Mouse (Mus musculus) testis, postnatal 14 days (tissue): ENCODE data around the gene Ubiad1.

Source experiments
- DNase-seq: peaks from one replicate; pipeline ENCODE4 v3.0.0; 2021; ENCODE audit warnings: low spot score

The Ubiad1 gene

DNA sequence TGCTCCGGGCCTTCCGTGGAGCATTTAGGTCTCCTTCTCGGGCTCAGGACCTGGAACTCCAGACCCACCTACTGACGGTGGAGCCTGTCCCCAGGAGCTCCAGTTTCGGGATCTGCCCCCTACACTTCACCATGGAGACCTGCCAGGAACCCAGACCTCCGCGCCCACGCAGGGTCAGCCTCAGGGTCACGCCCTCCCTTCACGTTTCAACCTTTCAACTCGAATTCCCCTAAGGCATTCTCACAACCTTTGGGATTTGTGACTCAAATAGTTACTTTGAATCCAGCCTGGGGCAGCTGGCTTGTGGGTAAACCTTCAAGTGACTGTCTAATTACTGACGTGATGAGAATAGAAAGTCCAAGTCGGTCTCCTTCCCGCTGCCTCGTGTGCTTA, 4.3 kb upstream of the Ubiad1 start:
- DNase-seq = peak; percentile 79

- DNase-seq = peak; percentile 98
Measured at GRCm38 (mm10) chr4:148448179-148448852, 3.7 kb upstream of the Ubiad1 start, which contains the start of gene Mtor. Gene Mtor (plus strand): TSS chr4:148448611.

DNA sequence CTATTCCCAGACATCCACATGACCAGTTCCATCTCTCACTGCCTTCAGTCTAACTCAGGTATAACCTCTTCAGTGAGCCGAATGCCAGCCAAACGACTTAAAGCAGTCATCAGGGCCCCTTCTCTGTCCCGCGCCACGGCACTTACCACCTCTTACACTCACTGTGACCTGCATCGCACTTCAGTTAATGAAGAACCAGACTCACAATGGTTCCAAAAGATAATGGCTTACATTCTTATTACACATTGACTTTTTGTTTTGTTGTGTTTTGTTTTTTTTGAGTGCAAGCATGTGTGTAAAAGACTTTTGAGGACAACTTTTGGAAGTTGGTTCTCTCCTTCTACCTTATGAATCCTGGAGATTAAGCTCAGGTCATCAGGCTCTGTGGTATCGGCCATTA, 2.0 kb downstream of the Ubiad1 start:
- no peak for DNase-seq

GRCm38 (mm10) chr4:148441931-148442330, 2.6 kb downstream of the Ubiad1 start:
- no peak for DNase-seq

- no peak for DNase-seq
Measured at GRCm38 (mm10) chr4:148435657-148436330, 8.8 kb downstream of the Ubiad1 start.

- no peak for DNase-seq
Measured at GRCm38 (mm10) chr4:148435106-148435505, 9.5 kb downstream of the Ubiad1 start.

DNA sequence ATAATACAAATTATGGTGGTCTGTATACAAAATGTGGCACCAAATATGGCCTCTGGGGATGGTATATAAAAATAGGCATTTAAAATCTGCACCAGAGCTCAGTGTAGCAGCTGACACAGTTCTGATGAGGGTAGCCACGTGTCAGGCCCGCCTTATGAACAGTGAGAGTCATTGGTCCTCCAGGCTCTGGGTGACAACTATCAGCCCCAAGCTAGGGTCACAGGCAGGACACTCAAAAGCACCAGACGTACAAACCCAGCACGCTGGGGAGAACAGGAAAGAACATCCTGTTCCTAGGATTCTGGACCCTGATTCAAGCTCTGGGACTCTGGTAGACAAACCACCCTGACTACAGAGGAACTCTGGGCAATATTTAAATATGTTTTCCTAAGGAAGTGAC, 10.0 kb downstream of the Ubiad1 start:
- no peak for DNase-seq

- no peak for DNase-seq
Measured at GRCm38 (mm10) chr4:148433813-148434212, 10.8 kb downstream of the Ubiad1 start.

DNA sequence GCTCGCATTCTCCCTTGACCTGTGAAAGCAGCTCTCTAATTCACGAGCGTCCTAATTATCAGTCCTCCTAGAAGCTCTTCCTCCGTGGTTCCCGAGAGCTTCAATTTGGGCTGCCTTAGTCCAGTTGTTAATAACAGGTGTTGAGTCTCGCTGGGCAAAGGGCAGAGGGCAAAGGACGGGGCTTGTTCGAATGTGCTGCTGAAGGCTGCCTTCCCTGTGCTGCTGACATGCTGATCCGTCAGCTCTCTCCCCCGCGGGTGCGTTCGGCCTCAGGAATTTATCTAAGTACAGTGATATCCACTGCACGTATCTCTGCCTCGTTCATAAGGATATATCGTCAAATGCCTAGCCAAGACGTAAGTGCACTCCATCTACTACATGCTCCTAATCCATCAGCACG, 11.2 kb downstream of the Ubiad1 start:
- DNase-seq = no peak

GRCm38 (mm10) chr4:148432488-148432887, 12.1 kb downstream of the Ubiad1 start:
- no peak for DNase-seq

- no peak for DNase-seq
Measured at GRCm38 (mm10) chr4:148430880-148431519, 13.6 kb downstream of the Ubiad1 start.

GRCm38 (mm10) chr4:148429686-148430085, 14.9 kb downstream of the Ubiad1 start:
- no peak for DNase-seq

GRCm38 (mm10) chr4:148429121-148429520, 15.4 kb downstream of the Ubiad1 start:
- DNase-seq = no peak

DNA sequence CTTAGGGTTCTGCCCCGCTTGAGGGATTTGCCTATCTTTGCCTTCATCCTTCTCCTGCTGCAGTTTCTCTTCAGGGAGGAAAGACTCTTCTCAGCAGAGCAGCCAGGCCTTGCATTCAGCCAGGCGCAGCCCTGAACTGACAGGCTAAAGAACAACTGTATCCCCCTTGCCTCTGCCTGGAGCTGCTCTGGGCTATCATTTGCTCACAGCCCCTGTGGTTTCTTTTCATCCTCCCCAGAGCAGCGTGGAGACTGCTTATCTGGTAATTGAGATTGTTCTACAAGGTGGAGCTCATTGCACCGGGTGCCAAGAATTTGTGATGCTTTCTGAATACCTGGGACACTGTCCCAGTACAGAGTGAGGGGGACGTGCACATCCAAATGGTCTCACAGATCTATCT, 16.0 kb downstream of the Ubiad1 start:
- no peak for DNase-seq

GRCm38 (mm10) chr4:148426950-148427850, 17.4 kb downstream of the Ubiad1 start:
- DNase-seq = no peak

- no peak for DNase-seq
Measured at GRCm38 (mm10) chr4:148417559-148417958, 27.0 kb downstream of the Ubiad1 start.

GRCm38 (mm10) chr4:148417074-148417526, 27.5 kb downstream of the Ubiad1 start:
- no peak for DNase-seq

DNA sequence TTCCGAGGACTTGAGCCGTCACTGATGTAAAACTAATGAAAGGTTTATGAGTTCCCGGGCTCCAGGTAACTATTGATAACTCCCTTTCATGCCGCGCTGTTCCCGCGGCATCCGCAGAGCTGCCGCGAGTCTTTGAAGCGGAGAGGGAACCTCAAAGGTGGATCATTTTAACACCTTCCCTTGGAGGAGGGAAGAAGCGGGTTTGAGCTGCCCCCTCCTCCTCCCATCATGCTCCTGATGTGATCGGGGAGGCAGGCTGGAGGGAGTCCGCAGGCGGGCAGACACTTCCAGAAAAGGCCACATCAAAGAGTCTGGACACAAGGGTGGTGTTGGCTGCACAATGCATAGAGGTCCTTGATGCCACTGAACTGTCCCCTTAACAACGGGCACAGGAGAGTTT, 29.0 kb downstream of the Ubiad1 start:
- no peak for DNase-seq

GRCm38 (mm10) chr4:148408256-148408975, 36.2 kb downstream of the Ubiad1 start:
- DNase-seq = no peak

DNA sequence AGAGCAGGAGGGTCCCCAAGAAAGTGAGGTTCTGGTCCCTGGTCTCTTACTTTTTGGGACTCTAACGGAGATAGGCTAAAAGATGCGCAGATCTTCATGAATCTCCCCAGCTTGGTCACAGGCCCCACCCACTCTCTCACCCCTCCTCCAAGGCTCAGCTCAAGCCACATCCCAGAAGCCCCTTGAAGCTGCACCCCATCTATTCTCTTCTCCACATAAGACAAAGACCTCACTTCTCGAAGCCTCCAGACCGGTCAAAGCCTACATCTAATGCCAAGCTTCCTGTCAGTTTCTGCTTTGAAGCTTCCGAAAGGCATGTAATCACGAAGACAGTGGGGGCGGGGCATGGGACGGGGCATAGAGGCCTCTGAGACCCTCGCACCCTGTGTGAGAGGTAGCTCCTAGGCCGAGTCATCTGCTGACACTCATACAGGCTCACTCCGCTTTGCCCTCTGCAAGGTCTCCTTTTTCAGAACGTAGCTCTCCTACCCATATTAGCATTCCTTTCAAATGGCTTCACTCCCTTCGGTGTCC, 39.2 kb downstream of the Ubiad1 start:
- DNase-seq = no peak

- DNase-seq = no peak
Measured at GRCm38 (mm10) chr4:148404748-148405147, 39.8 kb downstream of the Ubiad1 start.
